Mouse (Mus musculus): ENCODE data around the gene Jsrp1.

The Jsrp1 gene

DNA sequence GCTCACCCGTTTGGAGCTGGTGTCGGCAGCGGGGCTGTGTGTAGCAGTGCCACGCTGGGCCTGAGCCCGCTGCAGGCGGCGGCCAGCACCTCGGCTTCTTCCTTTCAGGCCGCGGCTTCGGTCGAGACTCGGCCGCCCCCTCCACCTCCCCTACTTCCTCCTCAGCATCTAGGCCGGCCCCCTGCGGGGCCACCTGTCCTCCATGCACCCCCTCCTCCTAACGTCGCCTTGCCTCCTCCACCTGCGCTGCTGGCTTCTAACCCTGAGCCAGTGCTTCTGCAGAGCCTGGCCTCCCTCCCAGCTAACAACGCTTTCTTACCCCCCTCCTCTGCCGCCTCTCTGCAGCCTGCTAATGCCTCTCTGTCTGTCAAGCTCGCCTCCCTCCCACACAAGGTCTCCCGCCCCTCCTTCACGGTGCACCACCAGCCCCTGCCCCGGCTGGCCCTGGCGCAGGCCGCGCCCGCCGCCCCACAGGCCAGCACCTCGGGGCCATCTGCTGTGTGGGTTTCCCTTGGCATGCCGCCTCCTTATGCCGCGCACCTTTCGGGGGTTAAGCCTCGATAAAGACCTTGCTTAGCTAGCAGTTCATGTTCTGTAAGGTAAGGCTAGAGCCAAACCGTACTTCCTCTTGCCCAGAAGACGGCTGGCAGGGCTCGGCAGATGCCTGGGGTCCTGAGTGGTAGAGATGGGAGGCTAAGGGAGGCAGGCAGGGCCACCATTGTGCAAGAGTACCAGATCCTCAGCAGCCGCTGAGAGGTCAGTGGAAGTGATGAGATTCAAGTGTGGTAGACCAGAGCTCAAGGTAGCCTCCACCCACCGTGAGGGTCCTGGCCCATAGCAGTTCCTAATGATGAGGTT lies 20.9 kb downstream of the Jsrp1 start:
- no peak for DNase-seq (ENCODE audit: low spot score in 2 of 2)

DNA sequence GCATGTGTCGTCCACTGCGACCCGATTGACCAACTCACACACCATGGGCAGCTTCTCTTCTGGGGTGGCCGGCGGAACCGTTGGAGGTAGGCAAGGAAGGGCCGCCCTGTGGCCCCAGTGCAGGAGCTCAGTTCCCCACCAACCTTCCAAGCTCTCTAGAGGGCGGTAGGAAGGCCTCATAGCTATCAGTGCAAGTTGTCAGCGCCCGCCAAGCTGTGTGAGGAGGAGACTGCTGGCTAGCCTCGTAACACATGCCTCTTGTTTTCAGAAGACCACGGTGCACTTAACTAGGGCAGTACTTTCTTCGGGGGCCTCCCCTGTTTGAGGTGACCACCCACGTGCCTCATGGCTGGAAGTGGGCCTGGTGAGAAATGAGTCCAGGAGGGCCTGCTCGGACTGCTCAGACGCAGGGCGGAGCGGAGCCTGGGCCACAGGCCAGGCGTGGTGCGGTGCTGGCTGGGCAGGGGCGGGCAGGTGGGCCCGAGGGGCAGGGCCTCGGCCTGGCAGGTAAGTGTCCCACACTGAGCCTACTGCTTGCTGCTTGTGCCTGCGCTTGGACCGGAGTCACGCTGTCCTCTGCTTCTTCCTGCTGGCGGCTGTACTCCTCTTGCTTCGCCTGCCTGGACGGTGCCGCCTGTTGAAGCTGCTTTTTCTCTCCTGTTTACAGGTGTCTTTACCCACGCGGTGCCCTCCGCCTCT lies 21.7 kb downstream of the Jsrp1 start:
- DNase-seq (ENCODE audit: low spot score in 2 of 2), result peak in 1 of 2 experiments; percentile 40

DNA sequence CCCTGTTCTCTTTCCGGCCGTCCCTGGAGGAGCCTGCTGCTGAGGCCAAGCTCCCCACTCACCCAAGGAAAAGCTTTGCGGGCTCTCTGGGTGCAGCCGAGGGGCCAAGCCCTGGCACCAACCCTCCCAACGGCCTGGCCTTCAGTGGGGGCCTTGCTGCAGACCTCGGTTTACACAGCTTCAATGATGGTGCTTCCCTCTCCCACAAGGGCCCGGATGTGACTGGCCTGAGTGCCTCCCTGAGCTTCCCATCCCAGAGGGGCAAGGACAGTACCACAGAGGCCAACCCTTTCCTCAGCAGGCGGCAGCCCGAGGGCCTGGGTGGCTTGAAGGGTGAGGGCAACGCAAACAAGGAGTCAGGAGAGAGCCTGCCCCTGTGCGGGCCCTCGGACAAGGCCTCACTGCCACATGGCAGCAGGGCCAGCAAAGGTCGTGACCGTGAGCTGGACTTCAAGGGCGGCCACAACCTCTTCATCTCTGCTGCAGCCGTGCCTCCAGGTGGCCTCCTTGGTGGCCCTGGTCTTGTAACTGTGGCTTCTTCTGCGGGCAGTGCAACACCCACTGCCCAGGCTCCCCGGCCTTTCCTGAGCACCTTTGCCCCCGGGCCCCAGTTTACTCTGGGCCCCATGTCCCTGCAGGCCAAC lies 22.4 kb downstream of the Jsrp1 start:
- no peak for DNase-seq (ENCODE audit: low spot score in 2 of 2)

DNA sequence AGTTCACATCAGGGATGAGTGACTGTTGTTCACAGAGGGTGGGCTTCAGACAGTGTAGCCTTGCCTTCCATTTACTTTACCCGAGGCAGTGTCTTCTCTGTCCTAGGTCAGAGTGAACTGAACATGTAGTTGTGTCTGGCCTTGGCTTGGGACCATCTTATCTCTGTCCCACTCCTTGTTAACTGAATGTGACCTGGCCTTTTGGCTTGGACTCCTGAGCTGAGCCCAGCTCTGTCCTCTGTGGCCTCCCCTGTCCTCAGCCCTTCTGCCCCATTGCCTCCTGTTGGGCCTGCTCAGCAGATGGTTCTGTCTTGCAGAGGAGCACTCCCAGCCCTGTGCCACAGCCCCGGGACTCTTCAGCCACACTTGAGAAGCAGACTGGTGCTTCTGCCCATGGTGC lies 25.8 kb downstream of the Jsrp1 start:
- no peak for DNase-seq (ENCODE audit: low spot score in 2 of 2)

DNA sequence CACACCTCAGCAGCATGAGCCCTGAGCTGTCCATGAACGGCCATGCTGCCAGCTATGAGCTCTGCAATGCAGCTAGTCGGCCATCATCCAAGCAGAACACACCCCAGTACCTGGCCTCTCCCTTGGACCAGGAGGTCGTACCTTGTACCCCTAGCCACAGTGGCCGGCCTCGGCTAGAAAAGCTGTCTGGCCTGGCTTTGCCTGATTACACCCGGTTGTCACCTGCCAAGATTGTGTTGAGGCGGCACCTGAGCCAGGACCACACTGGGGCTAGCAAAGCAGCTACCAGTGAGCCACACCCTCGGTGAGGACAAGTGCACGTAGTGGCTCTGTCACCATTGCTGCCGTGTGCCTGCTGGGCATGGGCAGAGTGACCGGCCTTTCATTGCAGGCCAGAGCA lies 27.3 kb downstream of the Jsrp1 start:
- DNase-seq (ENCODE audit: low spot score in 2 of 2), result no peak

DNA sequence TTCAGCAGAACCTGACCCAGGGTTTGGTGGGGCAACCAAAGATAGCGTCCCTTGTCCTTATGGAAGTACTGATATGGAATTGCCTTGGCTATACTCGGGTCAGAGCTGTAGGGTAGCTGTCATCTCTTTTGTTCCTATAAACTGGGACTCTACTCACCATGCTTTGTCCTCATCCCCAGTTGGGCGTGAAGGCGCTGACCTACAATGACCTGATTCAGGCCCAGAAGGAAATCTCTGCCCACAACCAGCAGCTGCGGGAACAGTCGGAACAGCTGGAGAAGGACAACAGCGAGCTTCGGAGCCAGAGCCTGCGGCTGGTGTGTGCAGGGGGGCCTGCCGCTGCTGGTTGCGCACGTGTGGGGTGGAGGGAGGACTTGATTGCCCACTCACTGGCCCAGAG lies 28.4 kb downstream of the Jsrp1 start:
- DNase-seq (ENCODE audit: low spot score in 2 of 2), result no peak

DNA sequence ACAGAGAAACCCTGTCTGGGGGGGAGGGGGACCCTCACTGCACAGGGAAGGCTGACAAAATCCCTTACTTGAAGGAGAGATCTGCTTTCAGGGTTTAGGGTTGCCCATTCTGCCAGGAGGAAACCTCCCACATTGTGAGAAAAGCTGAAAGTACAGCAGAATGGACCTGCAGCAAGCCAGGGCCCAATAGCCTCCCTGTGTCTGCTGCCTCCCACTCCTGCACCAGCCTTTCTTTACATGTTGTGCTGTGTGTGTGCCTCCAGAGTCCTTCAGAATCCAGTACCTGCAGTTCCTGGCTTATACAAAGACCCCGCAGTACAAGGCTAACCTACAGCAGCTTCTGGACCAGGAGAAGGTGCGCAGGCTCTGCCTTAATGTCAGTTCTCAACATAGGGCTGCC lies 29.0 kb downstream of the Jsrp1 start:
- no peak for DNase-seq (ENCODE audit: low spot score in 2 of 2)

DNA sequence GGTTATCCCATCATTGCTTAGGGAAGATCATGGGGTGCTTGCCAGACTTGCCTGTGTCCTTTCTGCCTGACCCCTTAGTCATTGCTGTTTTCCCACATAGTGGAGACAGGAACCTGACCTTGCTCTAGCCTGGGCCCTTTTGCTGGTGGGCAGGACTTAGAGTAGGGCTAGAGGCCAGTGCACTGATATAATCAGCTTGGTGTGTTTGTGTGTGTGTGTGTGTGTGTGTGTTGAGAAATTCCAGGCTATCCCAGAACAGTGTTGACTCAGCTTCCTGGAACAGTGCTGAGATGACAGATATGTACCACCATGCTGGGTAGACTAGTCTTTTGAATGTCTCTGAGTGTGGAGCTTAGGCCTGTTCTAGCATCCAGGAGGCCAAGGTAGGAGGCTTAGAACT lies 33.7 kb downstream of the Jsrp1 start:
- no peak for DNase-seq (ENCODE audit: low spot score in 2 of 2)

DNA sequence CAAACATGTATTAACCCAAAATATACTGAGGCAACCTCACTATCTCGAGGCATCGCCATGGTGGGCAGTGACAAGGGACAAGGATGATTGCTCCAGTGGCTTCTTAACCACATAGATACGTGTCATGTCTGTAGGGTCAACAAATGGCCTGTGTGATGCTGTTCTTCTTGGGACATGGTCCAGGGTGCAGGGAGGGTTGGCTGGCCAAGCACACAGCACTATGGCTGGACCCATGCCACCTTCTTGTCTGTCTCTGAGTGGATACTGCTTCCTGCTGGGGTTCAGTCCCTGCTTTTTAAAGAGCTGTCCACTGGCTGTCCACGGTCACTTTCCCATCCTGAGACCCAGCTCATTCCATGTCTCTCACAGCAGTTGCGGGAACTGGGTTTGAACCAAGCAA lies 36.2 kb downstream of the Jsrp1 start:
- no peak for DNase-seq (ENCODE audit: low spot score in 2 of 2)

DNA sequence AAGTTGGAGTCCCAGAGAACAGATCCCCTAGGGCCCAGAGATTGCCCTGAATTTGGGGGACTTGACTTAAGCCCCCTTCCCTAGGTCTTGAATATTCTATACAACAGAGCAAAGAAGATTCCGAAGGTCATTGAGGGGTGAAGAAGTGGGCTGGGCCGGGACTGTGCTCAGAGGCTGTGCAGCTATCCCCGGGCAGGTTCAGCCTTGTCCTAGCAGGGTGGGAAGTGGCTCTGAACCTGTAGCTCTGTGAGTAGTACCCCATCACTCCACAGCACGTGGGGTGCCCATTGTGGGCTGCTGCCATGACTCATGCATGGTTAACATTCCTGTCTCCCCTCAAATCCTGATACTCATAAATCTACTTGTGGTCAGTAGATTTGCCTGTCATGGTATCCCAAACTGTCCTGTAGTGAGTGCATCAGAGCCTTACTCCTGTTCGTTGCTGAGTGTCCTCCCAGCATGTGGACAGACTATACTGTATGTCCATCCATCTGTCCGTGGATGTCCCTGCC lies 36.9 kb downstream of the Jsrp1 start:
- DNase-seq (ENCODE audit: low spot score in 2 of 2), result no peak

DNA sequence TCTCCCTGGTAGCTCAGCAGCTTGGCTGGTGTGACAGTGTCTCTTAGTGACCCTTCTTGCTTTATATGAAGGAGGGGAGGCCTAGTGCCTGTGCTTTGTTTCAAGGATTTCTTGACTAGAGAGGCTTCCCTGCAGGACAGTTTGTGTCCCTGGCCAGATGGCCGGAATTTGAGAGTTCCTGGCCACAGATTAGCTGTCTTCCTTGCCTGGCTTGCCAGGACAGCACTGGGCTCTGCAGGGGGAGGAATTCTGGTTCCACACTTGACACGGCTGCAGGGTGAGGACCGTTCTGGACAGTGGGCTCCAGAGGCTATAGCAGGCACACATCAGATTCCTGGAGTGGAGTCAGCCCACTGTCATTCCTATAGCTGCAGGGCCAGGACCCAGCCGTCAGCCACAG lies 37.6 kb downstream of the Jsrp1 start:
- DNase-seq (ENCODE audit: low spot score in 2 of 2), result no peak

DNA sequence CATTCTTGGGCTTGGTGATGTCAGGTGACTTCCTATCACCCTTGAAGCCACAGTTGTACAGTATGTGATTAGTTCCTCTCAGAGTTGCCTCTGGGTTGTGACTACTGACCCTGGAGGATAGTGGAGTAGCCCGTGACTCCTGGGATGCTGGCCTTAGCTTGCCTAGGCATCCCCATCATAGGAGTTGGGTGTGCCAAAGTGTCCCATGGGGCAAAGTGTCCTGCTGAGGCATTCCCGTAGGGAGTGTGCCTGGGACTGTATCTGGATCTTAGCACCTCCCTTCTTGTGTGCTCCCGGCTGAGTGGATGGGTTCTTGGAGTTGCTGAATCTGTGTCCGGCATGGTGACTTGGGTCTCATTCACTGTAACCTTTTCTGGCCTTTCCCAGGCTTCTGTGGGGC lies 38.3 kb downstream of the Jsrp1 start:
- DNase-seq (ENCODE audit: low spot score in 2 of 2), result no peak

DNA sequence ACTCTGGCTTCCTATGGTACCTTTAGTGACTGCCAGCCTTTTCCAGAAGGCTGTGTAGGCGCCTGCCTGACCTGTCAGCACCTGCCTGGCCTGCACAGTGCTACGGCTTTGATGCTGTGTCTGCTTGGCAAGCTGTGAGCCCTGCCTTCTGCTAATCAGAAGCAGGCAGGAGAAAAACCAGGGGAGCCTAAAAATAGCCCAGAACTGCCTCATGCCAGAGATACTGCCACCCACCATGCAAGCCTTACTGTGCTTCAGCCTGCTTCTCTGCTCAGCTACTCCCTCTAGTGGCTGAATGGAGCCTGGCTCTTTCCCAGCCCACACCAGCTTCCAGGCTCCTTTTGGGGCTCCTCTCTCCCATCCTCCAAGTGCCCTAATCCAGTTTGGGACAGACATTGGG lies 38.7 kb downstream of the Jsrp1 start:
- peak; percentile 90 to 92 for DNase-seq (ENCODE audit: low spot score in 2 of 2)

DNA sequence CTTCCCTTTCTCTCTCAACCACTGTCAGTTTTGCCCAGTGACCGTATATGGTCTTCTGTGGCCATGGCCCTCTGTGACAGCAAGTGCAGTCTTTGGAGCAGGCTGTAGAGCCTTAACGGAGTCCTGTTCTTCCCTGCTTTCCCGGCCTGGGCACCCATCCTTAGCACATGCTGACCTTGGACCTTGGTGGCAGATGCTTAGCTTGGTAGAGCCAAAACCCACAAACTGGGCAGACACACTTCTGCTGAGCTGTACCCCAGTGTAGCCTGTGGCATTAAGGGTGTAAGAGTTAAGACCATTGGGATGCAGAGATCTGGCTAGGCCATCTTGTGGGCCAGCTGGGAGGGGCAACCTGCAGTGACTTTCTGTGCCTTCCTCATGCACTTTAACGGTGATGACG lies 39.5 kb downstream of the Jsrp1 start:
- no peak for DNase-seq (ENCODE audit: low spot score in 2 of 2)

DNA sequence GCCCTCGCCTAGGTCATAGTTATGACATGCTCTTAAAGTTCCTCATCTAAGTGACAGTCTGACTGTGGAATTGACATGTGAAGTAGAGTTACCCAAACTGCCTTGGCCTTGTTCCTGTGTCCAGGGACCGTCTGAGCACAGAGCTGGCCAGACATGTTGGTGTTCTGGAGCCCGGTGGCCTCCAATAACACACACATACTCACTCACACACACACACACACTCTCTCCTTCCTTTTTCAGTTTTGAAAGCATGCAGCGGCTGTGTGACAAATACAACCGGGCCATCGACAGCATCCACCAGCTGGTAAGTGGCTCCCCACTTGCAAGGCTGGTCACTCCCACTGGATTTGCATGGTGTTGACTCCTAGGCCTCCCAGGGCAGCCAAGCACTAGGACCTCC lies 44.9 kb downstream of the Jsrp1 start:
- no peak for DNase-seq (ENCODE audit: low spot score in 2 of 2)

DNA sequence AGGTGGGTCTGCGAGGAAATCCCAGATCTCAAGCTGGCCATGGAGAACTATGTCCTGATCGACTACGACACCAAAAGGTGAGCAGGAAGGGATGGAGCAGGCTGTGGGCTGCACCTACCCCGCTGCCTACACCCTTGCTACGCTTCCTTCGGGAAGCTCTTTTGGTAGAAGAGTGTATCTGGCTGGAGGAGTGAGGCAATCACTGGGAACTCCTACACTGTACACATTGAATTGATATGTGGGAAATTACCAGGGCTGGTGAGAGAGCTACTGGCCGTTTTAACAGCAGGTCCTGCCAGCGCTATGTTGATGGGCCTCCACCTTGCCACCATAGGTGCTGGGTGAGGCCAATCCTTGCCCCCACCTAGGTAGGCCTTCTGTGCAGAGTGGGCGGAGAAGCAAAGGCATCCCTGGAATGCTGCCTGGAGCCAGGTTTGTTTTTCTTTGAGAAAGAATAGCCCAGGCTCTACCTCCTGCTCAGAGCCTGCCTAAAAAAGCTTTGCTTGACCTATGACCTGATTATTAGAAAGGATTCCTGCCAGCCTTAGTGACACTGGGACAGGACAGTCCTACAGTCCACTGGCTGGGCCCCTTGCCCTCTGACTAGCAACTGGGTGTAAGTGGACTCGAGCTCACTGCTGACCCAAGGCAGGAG lies 47.0 kb downstream of the Jsrp1 start:
- no peak for DNase-seq (ENCODE audit: low spot score in 2 of 2)

DNA sequence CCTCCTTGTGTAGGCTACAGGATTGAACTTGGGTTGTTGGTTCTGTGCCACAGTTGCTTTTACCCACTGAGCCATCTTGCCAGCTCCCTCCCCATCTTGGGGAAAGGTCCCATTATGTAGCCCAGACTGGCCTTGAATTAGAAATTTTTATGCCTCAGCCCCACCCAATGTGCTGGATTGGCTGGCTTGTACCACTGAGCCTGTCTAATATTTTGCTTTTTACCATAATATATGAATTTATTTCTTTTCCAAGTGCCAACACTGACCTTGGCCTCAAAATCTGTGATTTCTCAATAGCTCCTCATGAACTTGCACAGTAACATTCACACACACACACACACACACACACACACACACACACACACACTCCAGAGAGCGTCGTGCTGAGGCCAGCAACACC lies 47.6 kb downstream of the Jsrp1 start:
- no peak for DNase-seq (ENCODE audit: low spot score in 2 of 2)

DNA sequence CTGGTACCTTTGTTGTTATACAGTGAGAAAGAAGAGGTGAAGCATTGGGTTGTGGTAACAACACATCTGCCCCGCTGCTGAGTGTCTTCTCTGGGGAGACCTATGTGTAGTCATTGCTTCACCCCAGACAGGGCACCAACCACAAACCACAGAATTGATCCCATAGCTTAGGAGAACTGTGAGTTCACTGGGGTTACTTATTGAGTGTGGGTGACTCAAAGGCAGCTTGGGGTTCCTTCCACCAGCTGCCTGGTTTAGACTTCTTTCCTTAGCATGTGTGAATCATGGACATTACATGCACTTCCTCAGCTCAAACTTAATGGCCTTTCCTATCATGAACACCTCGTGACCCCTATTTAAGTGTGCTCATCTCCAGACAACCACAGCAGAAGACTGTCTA lies 49.8 kb downstream of the Jsrp1 start:
- no peak for DNase-seq (ENCODE audit: low spot score in 2 of 2)

DNA sequence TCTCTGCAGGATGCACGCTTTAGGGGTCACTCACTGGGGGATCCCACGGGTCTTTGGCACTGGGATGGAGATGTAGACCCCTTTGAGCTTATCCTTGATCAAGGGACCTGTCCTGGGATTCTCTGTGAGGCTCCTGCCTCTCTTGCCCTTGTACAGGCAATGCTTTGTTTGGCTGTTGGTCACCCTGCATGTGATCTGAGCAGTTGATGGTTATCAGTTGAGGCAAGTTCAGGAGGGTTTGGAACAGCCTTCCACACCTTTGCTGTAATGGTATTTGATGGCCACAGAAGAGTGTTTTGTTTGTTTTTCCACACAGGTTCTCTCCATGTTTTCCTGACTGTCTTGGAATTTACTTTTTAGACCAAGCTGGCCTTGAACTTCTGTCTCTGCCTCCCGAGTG lies 51.5 kb downstream of the Jsrp1 start:
- DNase-seq (ENCODE audit: low spot score in 2 of 2), result no peak

DNA sequence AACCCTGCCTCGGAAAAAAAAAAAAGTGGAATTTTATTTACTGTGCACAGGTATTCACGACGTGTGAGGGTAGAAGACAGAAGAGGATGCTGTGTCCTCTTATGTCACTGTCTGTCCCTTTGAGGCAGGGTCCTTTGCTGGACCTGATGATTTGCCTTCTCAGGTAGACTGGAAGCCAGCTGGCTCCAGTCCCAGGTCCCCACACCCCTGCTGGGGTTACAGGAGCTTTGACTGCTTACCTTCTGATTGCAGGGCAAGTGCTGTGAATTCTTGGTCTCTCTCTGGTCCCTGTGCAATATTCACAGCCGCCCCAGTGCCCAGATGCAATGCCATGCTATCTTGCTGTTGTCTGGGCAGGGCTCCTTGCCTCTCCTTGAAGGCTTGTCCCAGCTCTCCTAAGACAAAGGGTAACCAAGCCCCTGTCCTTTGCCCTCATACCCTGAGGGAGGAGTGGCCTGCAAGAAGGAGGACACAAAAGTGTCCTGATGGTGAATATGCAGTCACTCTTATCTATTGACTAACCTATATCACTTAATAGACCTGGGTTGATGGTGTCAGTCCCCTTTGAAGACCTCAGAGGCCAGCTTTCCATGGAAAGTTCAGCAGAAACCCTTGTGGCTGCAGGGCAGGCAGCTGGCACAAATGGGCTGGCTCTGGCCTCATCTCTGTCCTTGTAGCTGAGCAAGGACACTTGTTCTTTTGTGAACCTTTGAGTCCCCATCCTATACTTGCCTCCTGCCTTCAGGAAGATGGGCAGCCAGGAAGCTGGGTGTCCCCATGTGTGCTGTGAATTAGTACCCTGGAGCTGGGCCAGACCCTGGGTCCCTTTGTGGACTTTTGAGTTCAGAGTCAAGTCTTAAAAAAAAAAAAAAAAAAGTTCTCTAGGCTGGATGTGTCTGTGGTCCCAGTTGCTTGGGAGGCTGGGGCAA lies 52.4 kb downstream of the Jsrp1 start:
- no peak for DNase-seq (ENCODE audit: low spot score in 2 of 2)

DNA sequence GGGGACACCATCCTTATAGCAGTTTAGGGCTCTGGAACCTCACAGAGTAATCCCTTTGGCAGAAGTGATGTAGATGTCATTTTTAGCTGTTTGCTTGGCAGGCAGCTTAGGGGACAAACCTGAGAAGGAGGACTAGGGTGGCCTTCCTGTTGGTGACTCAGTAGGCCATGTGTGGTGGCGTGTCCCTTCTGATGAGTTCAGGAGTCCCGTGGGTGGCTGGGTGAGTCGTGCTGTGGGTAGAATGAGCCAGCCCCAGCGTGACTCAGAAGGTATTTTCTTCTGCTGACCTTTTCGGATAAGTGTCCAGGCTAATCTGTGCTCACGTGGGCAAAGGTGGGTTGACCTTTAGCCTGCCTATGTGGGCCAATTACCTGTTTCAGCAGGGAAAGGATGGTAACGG lies 54.6 kb downstream of the Jsrp1 start:
- DNase-seq (ENCODE audit: low spot score in 2 of 2), result peak; percentile 47 to 55

All from right cerebral cortex, adult 2 months (tissue).